Mouse (Mus musculus): ENCODE measurements around the gene Cnnm4. TPM values are rescaled to one million over a fixed set of nuclear protein-coding genes. Genes with fewer than 3 reads are reported as not detected.

Cnnm4 gene
- polyA plus RNA-seq, 1 experiment = 14.3 TPM

DNA sequence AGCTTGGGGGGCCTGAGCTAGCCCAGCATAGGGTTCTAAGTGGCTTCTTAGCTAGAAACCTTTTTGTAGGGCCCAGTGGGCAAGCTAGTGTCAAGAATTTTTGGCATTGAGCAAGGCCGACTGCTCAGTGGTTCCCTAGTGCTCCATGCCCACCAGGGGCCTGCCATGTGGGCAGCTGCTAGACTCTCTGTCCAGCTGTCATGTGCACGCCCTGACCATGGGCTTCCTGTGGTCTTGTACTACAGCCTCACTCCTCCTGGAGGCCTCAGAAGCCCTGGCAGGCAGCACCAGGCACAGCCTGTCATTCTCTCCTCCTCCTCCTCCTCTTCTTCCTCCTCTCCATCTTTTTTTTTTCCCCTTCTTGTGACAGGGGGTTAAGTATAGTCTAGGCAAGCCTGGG is 25.9 kb downstream of the Cnnm4 start:
- Histone ChIP-seq H3K4me1 (ENCODE audit: control insufficient read depth, insufficient read depth, low read length) (peaks cover 4% of the 10 kb centered on the region), H3K27ac (ENCODE audit: insufficient read depth, low read depth, low read length) (no peak overlapping the region), H3K36me3 (ENCODE audit: control insufficient read depth, insufficient read depth, low read length) (no peaks in the 10 kb centered on the region), H3K27me3 (replicated peaks; ENCODE audit: control insufficient read depth, insufficient read depth, low read length) (no peaks in the 10 kb centered on the region), H3K4me3 (ENCODE audit: insufficient read depth, low read depth, low read length) (no peak overlapping the region)
- 84% methylated on average over 2 of the region's 2 CpGs for WGBS
- no peak for DNase-seq
- TF ChIP-seq POLR2A (IDR thresholded peaks at IDR 0.05; ENCODE audit: low read depth, low read length) (no peak), CTCF (conservative IDR thresholded peaks at IDR 0.05; ENCODE audit: insufficient read depth, insufficient read length, low read depth, low read length) (no peak)

DNA sequence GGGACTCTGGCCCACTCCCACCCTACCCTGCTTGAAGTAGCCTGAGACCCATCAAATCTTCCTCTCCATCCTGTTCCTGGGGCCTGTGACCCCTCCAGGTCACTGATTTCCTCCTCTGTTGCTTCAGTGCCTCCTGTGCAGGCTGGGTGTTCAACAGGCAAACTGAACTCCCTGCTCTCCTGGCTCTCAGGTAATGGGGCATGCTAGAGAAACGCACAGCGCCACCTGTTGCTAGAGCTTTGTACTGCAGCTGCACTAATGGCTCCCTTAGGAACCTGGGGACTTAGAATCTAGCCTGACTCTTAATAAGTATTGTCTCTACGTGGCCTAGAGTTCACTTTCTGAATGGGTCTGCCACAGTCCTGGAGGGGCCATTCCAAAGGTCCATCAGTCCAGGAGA is 29.8 kb downstream of the Cnnm4 start:
- peak; percentile 82 for DNase-seq
- H3K4me3 ChIP-seq (ENCODE audit: insufficient read depth, low read depth, low read length) = no peak overlapping the region
- H3K27me3 ChIP-seq (replicated peaks; ENCODE audit: control insufficient read depth, insufficient read depth, low read length) = no peaks in the 10 kb centered on the region
- H3K27ac ChIP-seq (ENCODE audit: insufficient read depth, low read depth, low read length) = no peak overlapping the region
- no peaks in the 10 kb centered on the region for H3K4me1 ChIP-seq (ENCODE audit: control insufficient read depth, insufficient read depth, low read length)
- H3K36me3 ChIP-seq (ENCODE audit: control insufficient read depth, insufficient read depth, low read length) = no peaks in the 10 kb centered on the region
- TF ChIP-seq CTCF (conservative IDR thresholded peaks at IDR 0.05; ENCODE audit: insufficient read depth, insufficient read length, low read depth, low read length) = peak; percentile 97
- TF ChIP-seq POLR2A (IDR thresholded peaks at IDR 0.05; ENCODE audit: low read depth, low read length) = no peak
- WGBS = 4% methylated on average over 3 of the region's 3 CpGs

DNA sequence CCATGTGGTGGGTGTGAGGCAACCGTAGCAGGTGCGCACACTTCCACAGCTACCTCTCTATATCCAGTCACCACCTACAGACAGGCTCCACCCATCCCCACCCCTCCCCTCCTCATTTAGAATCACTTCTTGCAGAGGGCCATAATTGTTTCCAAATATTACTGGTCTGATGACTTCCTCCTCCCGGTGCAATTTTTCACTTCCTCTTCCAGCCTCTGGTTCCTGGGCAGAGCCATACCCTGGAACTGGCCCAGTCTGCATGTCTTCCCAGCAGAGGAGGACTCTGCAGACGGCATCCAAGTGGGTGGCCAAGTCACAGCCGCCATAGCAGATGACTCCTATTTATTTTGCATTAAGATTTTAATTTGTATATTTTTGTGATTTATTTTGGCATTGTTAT is 36.8 kb downstream of the Cnnm4 start:
- WGBS = 66% methylated on average over 5 of the region's 5 CpGs
- no peaks in the 10 kb centered on the region for H3K27me3 ChIP-seq (replicated peaks; ENCODE audit: control insufficient read depth, insufficient read depth, low read length)
- peaks cover 4% of the 10 kb centered on the region; the same call in 1 of the 2 replicates for H3K4me1 ChIP-seq (ENCODE audit: control insufficient read depth, insufficient read depth, low read length)
- H3K27ac ChIP-seq (ENCODE audit: insufficient read depth, low read depth, low read length) = no peak overlapping the region
- H3K4me3 ChIP-seq (ENCODE audit: insufficient read depth, low read depth, low read length) = no peak overlapping the region
- TF ChIP-seq CTCF (conservative IDR thresholded peaks at IDR 0.05; ENCODE audit: insufficient read depth, insufficient read length, low read depth, low read length) = no peak
- no peaks in the 10 kb centered on the region; the same call in 1 of the 2 replicates for H3K36me3 ChIP-seq (ENCODE audit: control insufficient read depth, insufficient read depth, low read length)
- no peak for DNase-seq

DNA sequence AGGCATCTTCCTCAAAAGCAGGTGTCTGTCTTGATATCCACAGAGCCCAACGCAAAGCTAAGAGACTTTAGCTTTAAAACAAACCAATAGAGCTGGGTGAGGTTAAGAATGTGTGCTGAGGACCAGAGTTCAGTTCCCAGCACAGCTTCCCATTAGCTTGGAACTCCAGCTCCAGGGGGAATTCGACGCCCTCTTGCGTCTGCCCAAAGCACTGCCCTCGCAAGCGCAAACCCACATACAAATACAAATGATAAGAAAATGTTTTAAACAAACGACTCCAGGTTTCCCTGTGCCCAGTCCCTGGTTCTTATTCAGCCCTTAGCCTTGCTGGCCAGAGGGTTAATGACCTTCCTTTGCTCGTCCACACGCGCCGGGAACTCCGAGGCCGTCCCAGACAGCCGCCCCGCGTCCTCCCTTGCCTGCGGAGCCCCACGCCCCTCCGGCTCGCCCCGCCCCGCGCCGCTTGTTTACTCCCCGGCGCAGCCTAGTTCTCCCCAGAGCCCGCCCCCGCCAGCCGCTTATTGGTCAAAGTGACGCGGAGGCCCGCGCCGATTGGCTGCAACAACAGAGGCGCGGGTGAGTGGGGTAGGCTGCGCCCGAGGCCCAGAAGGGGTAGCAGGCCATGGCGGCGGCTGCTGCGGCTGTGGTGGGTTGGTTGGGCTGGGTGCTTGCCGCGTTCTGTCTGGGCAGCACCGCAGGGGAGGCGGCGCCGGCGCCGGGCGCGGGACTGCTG is 40.0 kb downstream of the Cnnm4 start, which contains the start of gene Cnnm3:
Cnnm3 (plus strand) TSS at position 579 of the 733 bp plus-strand sequence.
- TF ChIP-seq CTCF (conservative IDR thresholded peaks at IDR 0.05; ENCODE audit: insufficient read depth, insufficient read length, low read depth, low read length) = peak; percentile 46; the same call in 1 of the 2 replicates
- peak; percentile 72 for TF ChIP-seq POLR2A (IDR thresholded peaks at IDR 0.05; ENCODE audit: low read depth, low read length)
- Histone ChIP-seq H3K4me3 (ENCODE audit: insufficient read depth, low read depth, low read length) (peak within 1 kb of the TSS; percentile 76), H3K4me1 (ENCODE audit: control insufficient read depth, insufficient read depth, low read length) (peaks cover 6% of the 10 kb centered on the region; the same call in 1 of the 2 replicates), H3K27me3 (replicated peaks; ENCODE audit: control insufficient read depth, insufficient read depth, low read length) (no peaks in the 10 kb centered on the region), H3K36me3 (ENCODE audit: control insufficient read depth, insufficient read depth, low read length) (no peaks in the 10 kb centered on the region; the same call in 1 of the 2 replicates), H3K27ac (ENCODE audit: insufficient read depth, low read depth, low read length) (peak within 1 kb of the TSS; percentile 75)
- peak; percentile 100 for DNase-seq
- 2% methylated on average over 51 of the region's 51 CpGs for WGBS

DNA sequence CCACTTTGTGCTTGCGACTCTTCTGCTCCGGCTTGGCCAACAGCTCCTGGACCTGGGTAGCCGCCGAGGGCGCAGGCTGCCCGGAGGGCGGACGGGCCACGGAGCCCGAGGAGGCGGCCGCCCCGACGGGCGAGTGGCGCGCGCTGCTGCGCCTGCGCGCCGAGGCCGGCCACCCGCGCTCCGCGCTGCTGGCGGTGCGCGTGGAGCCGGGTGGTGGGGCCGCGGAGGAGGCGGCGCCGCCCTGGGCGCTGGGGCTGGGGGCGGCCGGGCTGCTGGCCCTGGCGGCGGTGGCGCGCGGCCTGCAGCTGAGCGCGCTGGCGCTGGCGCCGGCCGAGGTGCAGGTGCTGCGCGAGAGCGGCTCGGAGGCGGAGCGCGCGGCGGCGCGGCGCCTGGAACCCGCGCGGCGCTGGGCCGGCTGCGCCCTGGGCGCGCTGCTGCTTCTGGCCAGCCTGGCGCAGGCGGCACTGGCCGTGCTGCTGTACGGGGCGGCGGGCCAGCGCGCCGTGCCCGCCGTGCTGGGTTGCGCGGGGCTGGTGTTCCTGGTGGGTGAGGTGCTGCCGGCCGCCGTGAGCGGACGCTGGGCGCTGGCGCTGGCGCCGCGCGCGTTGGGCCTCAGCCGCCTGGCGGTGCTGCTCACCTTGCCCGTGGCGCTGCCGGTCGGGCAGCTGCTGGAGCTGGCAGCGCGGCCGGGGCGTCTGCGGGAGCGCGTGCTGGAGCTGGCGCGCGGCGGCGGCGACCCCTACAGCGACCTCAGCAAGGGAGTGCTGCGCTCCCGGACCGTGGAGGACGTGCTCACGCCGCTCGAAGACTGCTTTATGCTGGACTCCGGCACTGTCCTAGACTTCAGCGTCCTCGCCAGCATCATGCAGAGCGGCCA is 40.9 kb downstream of the Cnnm4 start:
- Histone ChIP-seq H3K27ac (ENCODE audit: insufficient read depth, low read depth, low read length) (peak overlapping the region; percentile 75), H3K27me3 (replicated peaks; ENCODE audit: control insufficient read depth, insufficient read depth, low read length) (no peaks in the 10 kb centered on the region), H3K36me3 (ENCODE audit: control insufficient read depth, insufficient read depth, low read length) (no peaks in the 10 kb centered on the region), H3K4me3 (ENCODE audit: insufficient read depth, low read depth, low read length) (peak overlapping the region; percentile 76), H3K4me1 (ENCODE audit: control insufficient read depth, insufficient read depth, low read length) (peaks cover 6% of the 10 kb centered on the region; the same call in 1 of the 2 replicates)
- peak; percentile 49 for DNase-seq
- 0 out of 2 replicates have a peak, but pooled peaks have one; percentile 17 for TF ChIP-seq CTCF (conservative IDR thresholded peaks at IDR 0.05; ENCODE audit: insufficient read depth, insufficient read length, low read depth, low read length)
- TF ChIP-seq POLR2A (IDR thresholded peaks at IDR 0.05; ENCODE audit: low read depth, low read length) = no peak
- WGBS = 7% methylated on average over 126 of the region's 126 CpGs

DNA sequence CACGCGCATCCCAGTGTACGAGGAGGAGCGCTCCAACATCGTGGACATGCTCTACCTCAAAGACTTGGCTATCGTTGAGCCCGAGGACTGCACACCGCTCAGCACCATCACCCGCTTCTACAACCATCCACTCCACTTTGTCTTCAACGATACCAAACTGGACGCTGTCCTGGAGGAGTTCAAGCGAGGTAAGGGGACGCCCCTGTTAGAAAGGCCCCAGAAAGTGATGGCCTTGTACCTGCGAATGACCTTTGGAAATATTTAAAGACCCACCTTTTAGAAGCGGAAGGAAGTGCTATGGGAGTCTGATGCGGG is 41.5 kb downstream of the Cnnm4 start:
- Histone ChIP-seq H3K27me3 (replicated peaks; ENCODE audit: control insufficient read depth, insufficient read depth, low read length) (no peaks in the 10 kb centered on the region), H3K27ac (ENCODE audit: insufficient read depth, low read depth, low read length) (no peak overlapping the region; the same call in 1 of the 2 replicates), H3K4me3 (ENCODE audit: insufficient read depth, low read depth, low read length) (peak overlapping the region; percentile 76), H3K4me1 (ENCODE audit: control insufficient read depth, insufficient read depth, low read length) (peaks cover 10% of the 10 kb centered on the region; the same call in 1 of the 2 replicates), H3K36me3 (ENCODE audit: control insufficient read depth, insufficient read depth, low read length) (no peaks in the 10 kb centered on the region)
- WGBS = 6% methylated on average over 16 of the region's 16 CpGs
- DNase-seq = no peak
- TF ChIP-seq CTCF (conservative IDR thresholded peaks at IDR 0.05; ENCODE audit: insufficient read depth, insufficient read length, low read depth, low read length) (no peak), POLR2A (IDR thresholded peaks at IDR 0.05; ENCODE audit: low read depth, low read length) (no peak)

DNA sequence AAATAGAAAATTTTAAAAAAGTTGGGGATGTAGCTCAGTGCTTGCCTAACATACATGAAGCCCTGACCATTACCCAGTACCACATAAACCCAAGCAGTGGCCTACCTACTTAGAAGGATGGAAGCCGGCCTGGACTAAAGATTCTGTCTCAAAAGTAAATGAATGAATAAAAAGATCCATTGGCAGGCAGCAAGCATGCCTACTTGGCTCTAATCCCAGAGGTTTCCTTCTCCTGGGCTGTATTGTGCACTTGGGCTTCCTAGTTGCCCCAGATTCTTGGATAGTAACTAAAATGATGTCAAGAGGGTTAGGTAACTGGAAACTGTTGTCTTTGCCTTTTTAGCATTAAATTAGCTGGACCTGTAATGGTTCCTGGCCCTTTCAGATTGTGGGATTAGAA is 41.9 kb downstream of the Cnnm4 start:
- Histone ChIP-seq H3K27me3 (replicated peaks; ENCODE audit: control insufficient read depth, insufficient read depth, low read length) (no peaks in the 10 kb centered on the region), H3K4me1 (ENCODE audit: control insufficient read depth, insufficient read depth, low read length) (peaks cover 13% of the 10 kb centered on the region; the same call in 1 of the 2 replicates), H3K36me3 (ENCODE audit: control insufficient read depth, insufficient read depth, low read length) (no peaks in the 10 kb centered on the region), H3K4me3 (ENCODE audit: insufficient read depth, low read depth, low read length) (no peak overlapping the region), H3K27ac (ENCODE audit: insufficient read depth, low read depth, low read length) (no peak overlapping the region)
- 0% methylated on average over 1 of the region's 1 CpGs for WGBS
- no peak for TF ChIP-seq POLR2A (IDR thresholded peaks at IDR 0.05; ENCODE audit: low read depth, low read length)
- no peak for TF ChIP-seq CTCF (conservative IDR thresholded peaks at IDR 0.05; ENCODE audit: insufficient read depth, insufficient read length, low read depth, low read length)
- peak; percentile 74 for DNase-seq
